Mouse (Mus musculus): Measurements from ENCODE around the gene Dapk2.

DNA sequence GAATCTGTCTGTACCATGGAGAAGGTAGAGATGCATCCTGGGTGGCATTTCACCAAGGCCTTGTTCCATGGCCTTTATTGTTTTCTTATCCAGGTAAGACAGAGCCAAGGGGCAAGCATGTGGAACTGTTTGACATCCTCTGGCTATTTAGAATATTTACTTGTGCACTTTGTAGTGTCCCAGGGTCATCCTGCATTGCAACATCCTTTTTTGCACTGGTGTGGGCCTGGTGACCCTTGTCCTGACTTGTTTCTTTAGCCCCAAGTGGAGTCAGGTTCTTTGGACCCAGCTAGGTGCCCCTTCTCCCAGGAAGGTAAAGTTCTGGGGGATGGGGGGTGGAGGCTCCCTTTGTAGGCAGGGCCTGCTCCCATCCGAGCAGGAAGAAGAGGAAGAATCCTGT lies 20.0 kb downstream of the Dapk2 start:
- no peak for TF ChIP-seq CTCF (conservative IDR thresholded peaks at IDR 0.05; ENCODE audit: insufficient read depth, insufficient read length, low read depth, low read length)
- no peak for TF ChIP-seq POLR2A (IDR thresholded peaks at IDR 0.05; ENCODE audit: low read depth, low read length)
